Mouse (Mus musculus) urinary bladder, adult 2 months (tissue): ENCODE measurements around the gene Esrp2. TPM values are rescaled to one million over a fixed set of nuclear protein-coding genes. Genes with fewer than 3 reads are reported as not detected.

ENCODE experiments used
- DNase-seq: peaks from one replicate; pipeline ENCODE4 v3.0.0; 2022; ENCODE audit warnings: low spot score
- polyA plus RNA-seq: library from polyadenylated mRNA; depleted of rRNA; stranded (reverse); fragments of >200 nt; gene quantifications from 2 replicates; pipeline ENCODE4 v1.2.3, GENCODE M21; 2012; rRNA removed

Esrp2 gene
- polyA plus RNA-seq, 1 experiment = 57.5 TPM

- DNase-seq = no peak
Measured at GRCm38 (mm10) chr8:106126055-106126454, 10.7 kb downstream of the Esrp2 start.

GRCm38 (mm10) chr8:106123443-106123842 lies 13.3 kb downstream of the Esrp2 start:
- DNase-seq = no peak

- DNase-seq = no peak
Measured at GRCm38 (mm10) chr8:106115897-106116296, 20.9 kb downstream of the Esrp2 start.

- DNase-seq = no peak
Measured at GRCm38 (mm10) chr8:106112514-106112913, 24.3 kb downstream of the Esrp2 start.

GRCm38 (mm10) chr8:106112041-106112440 lies 24.7 kb downstream of the Esrp2 start:
- DNase-seq = no peak

- peak; percentile 45 for DNase-seq
Measured at GRCm38 (mm10) chr8:106108729-106109128, 28.0 kb downstream of the Esrp2 start.

- DNase-seq = peak; percentile 35
Measured at GRCm38 (mm10) chr8:106108080-106108479, 28.7 kb downstream of the Esrp2 start.

- no peak for DNase-seq
Measured at GRCm38 (mm10) chr8:106106193-106106592, 30.6 kb downstream of the Esrp2 start.

- DNase-seq = no peak
Measured at GRCm38 (mm10) chr8:106103888-106104287, 32.9 kb downstream of the Esrp2 start.

- DNase-seq = no peak
Measured at GRCm38 (mm10) chr8:106102321-106102720, 34.5 kb downstream of the Esrp2 start.

Other genes with a start within 250 kb of the Esrp2 start
- 1.9 and 2.0 TPM in 2 replicates for gene Nrn1l, start 243.4 kb downstream of the Esrp2 start, polyA plus RNA-seq
- 30.0 and 32.6 TPM in 2 replicates for gene Pskh1, start 236.5 kb downstream of the Esrp2 start, polyA plus RNA-seq
- 1.4 and 1.8 TPM in 2 replicates for gene Ctrl, start 203.1 kb downstream of the Esrp2 start, polyA plus RNA-seq
- 82.8 and 98.7 TPM in 2 replicates for gene Psmb10, start 198.5 kb downstream of the Esrp2 start, polyA plus RNA-seq
- 3.7 and 5.2 TPM in 2 replicates for gene Lcat, start 193.6 kb downstream of the Esrp2 start, polyA plus RNA-seq
- gene Slc12a4, start 170.9 kb downstream of the Esrp2 start, polyA plus RNA-seq = 64.3 and 69.6 TPM in 2 replicates
- gene Dpep3, start 157.5 kb downstream of the Esrp2 start, polyA plus RNA-seq = 0.12 and 0.17 TPM in 2 replicates
- 16.6 and 19.3 TPM in 2 replicates for gene Dus2, start 145.6 kb downstream of the Esrp2 start, polyA plus RNA-seq
- gene Dpep2nb, start 131.0 kb downstream of the Esrp2 start, polyA plus RNA-seq = 0.06 and 0.07 TPM in 2 replicates
- gene Ddx28, start 125.1 kb downstream of the Esrp2 start, polyA plus RNA-seq = 10.5 and 11.8 TPM in 2 replicates
- 15.4 and 19.9 TPM in 2 replicates for gene Nfatc3, start 78.1 kb downstream of the Esrp2 start, polyA plus RNA-seq
- 13.5 and 18.5 TPM in 2 replicates for gene Pla2g15, start 13.4 kb upstream of the Esrp2 start, polyA plus RNA-seq
- 36.0 and 45.0 TPM in 2 replicates for gene Slc7a6, start 31.9 kb upstream of the Esrp2 start, polyA plus RNA-seq
- gene Slc7a6os, start 74.0 kb upstream of the Esrp2 start, polyA plus RNA-seq = 25.8 and 26.3 TPM in 2 replicates
- 16.6 and 19.1 TPM in 2 replicates for gene Prmt7, start 74.0 kb upstream of the Esrp2 start, polyA plus RNA-seq
- 1.1 and 1.2 TPM in 2 replicates for gene Smpd3, start 201.0 kb upstream of the Esrp2 start, polyA plus RNA-seq